Comparison of ENCODE assay signal across 30 mouse cellular contexts in genomic region chr8:89219156-89219555, GRCm38 (mm10).
"Had no signal": no experiment of that assay in that cellular context is flagged by ENCODE, and none has a peak within 500 bp of the region (broad histone marks: within the 10 kb centered on the region; RNA-seq: fewer than 3 reads in every experiment).

No protein-coding gene starts in this region.

- H3K4me3 ChIP-seq: left cerebral cortex, adult 2 months; limb, embryonic 10.5 days; limb, embryonic 12.5 days; limb, embryonic 13.5 days; limb, embryonic 15.5 days; liver, embryonic 12.5 days; liver, embryonic 13.5 days; liver, embryonic 15.5 days; lung, embryonic 15.5 days; midbrain, embryonic 10.5 days; midbrain, embryonic 12.5 days; midbrain, embryonic 13.5 days; midbrain, embryonic 15.5 days; myocyte; neural tube, embryonic 12.5 days had no signal

- H3K4me1 ChIP-seq: limb, embryonic 10.5 days; limb, embryonic 12.5 days; limb, embryonic 13.5 days; limb, embryonic 15.5 days; liver, embryonic 12.5 days; liver, embryonic 13.5 days; liver, embryonic 15.5 days; lung, embryonic 15.5 days; megakaryocyte, embryonic 14.5 days; midbrain, embryonic 10.5 days; midbrain, embryonic 12.5 days; midbrain, embryonic 15.5 days; neural tube, embryonic 12.5 days had no signal

- DNase-seq: left cerebral cortex, postnatal 4 days; liver; liver, embryonic 13.5 days; lung, adult 18-20 months; lung, adult 2 months; lung, embryonic 14.5 days; lung, postnatal 10 days; lung, postnatal 14 days; lung, postnatal 36 days; lung, postnatal 4 days; midbrain, embryonic 14.5 days had no signal

- H3K9me3 ChIP-seq: limb, embryonic 10.5 days; limb, embryonic 12.5 days; limb, embryonic 13.5 days; limb, embryonic 15.5 days; liver, embryonic 12.5 days; liver, embryonic 15.5 days; lung, embryonic 15.5 days; midbrain, embryonic 10.5 days; midbrain, embryonic 12.5 days; midbrain, embryonic 13.5 days; midbrain, embryonic 15.5 days; neural tube, embryonic 12.5 days had no signal

- H3K4me2 ChIP-seq: limb, embryonic 12.5 days; limb, embryonic 13.5 days; limb, embryonic 15.5 days; liver, embryonic 11.5 days; liver, embryonic 12.5 days; liver, embryonic 13.5 days; liver, embryonic 15.5 days; lung, embryonic 14.5 days; lung, embryonic 15.5 days; midbrain, embryonic 12.5 days; midbrain, embryonic 13.5 days; midbrain, embryonic 15.5 days; neural tube, embryonic 12.5 days had no signal

- ATAC-seq: liver, embryonic 12.5 days; lung, postnatal 0 days; midbrain, embryonic 13.5 days; midbrain, embryonic 15.5 days had no signal

- H3K36me3 ChIP-seq: limb, embryonic 10.5 days; limb, embryonic 12.5 days; limb, embryonic 13.5 days; limb, embryonic 15.5 days; liver, embryonic 12.5 days; liver, embryonic 13.5 days; liver, embryonic 15.5 days; lung, embryonic 15.5 days; midbrain, embryonic 10.5 days; midbrain, embryonic 12.5 days; midbrain, embryonic 13.5 days; midbrain, embryonic 15.5 days; neural tube, embryonic 12.5 days had no signal

- H3K27me3 ChIP-seq: limb, embryonic 12.5 days; limb, embryonic 13.5 days; limb, embryonic 15.5 days; liver, embryonic 12.5 days; liver, embryonic 13.5 days; liver, embryonic 15.5 days; lung, embryonic 15.5 days; megakaryocyte, embryonic 14.5 days; midbrain, embryonic 12.5 days; midbrain, embryonic 13.5 days; midbrain, embryonic 15.5 days; neural tube, embryonic 12.5 days had no signal

- H3K27ac ChIP-seq: left cerebral cortex, adult 2 months; limb, embryonic 10.5 days; limb, embryonic 12.5 days; limb, embryonic 13.5 days; limb, embryonic 15.5 days; liver, embryonic 12.5 days; liver, embryonic 13.5 days; liver, embryonic 14.5 days; liver, embryonic 15.5 days; lung, embryonic 15.5 days; macrophage; midbrain, embryonic 10.5 days; midbrain, embryonic 12.5 days; midbrain, embryonic 13.5 days; midbrain, embryonic 15.5 days; neural tube, embryonic 12.5 days had no signal

- H3K9ac ChIP-seq: limb, embryonic 12.5 days; limb, embryonic 13.5 days; limb, embryonic 15.5 days; liver, embryonic 12.5 days; liver, embryonic 13.5 days; liver, embryonic 14.5 days; liver, embryonic 15.5 days; lung, embryonic 14.5 days; lung, embryonic 15.5 days; midbrain, embryonic 12.5 days; midbrain, embryonic 13.5 days; midbrain, embryonic 15.5 days; neural tube, embryonic 12.5 days had no signal
